Mouse (Mus musculus) embryonic facial prominence, embryonic 14.5 days (tissue): ENCODE results near the gene Nfia. TPM values are rescaled to one million over a fixed set of nuclear protein-coding genes. Genes with fewer than 3 reads are reported as not detected.

Source experiments
- ATAC-seq: fragments of 200-750 bp; cut with Nextera tagmentation; 2 replicates; pipeline ENCODE4 v1.8.0; 2017; ENCODE audit warnings: low read depth, moderate number of reproducible peaks, moderate TSS enrichment
- DNase-seq: peaks from one replicate; pipeline ENCODE4 v3.0.0-alpha.2; 2015; ENCODE audit warnings: low spot score
- H3K27ac ChIP-seq: fragments of 300-500 bp; sonication (generic); replicated peaks from 2 replicates; pipeline ENCODE4 v1.5.1; 2014; ENCODE audit warnings: low read depth, mild to moderate bottlenecking, low read length, moderate library complexity
- H3K27me3 ChIP-seq: fragments of 300-500 bp; sonication (generic); replicated peaks from 2 replicates; pipeline ENCODE4 v1.6.1; 2014; ENCODE audit warnings: low read length; ENCODE audit not compliant: control insufficient read depth, insufficient read depth
- H3K36me3 ChIP-seq: fragments of 300-500 bp; sonication (generic); 2 replicates; pipeline ENCODE4 v1.6.1; 2014; ENCODE audit warnings: low read length, mixed read lengths; ENCODE audit not compliant: control insufficient read depth, insufficient read depth
- H3K4me1 ChIP-seq: fragments of 300-500 bp; sonication (generic); 2 replicates; pipeline ENCODE4 v1.6.1; 2014; ENCODE audit warnings: antibody characterized with exemption, low read length; ENCODE audit not compliant: control insufficient read depth, insufficient read depth
- H3K4me2 ChIP-seq: fragments of 300-500 bp; sonication (generic); 2 replicates; pipeline ENCODE4 v1.6.1; 2014; ENCODE audit warnings: low read depth, mild to moderate bottlenecking, low read length, moderate library complexity, mixed read lengths
- H3K4me3 ChIP-seq: fragments of 300-500 bp; sonication (generic); 2 replicates; pipeline ENCODE4 v1.5.1; 2014; ENCODE audit warnings: low read depth, mild to moderate bottlenecking, low read length
- H3K9ac ChIP-seq: fragments of 300-500 bp; sonication (generic); 2 replicates; pipeline ENCODE4 v1.6.1; 2014; ENCODE audit warnings: low read depth, mild to moderate bottlenecking, low read length, moderate library complexity, mixed read lengths
- H3K9me3 ChIP-seq: fragments of 300-500 bp; sonication (generic); 2 replicates; pipeline ENCODE4 v1.6.1; 2016; ENCODE audit warnings: low read length; ENCODE audit not compliant: control insufficient read depth
- WGBS: fragments of 180-500 bp; shearing (Covaris S2); extraction: QIAGEN DNeasy Blood & Tissue Kit; methylation state at CpG from one replicate; pipeline ENCODE4 v1.1.7; 2014; 5-methylcytosine and 5-hydroxymethylcytosine counted together
- polyA plus RNA-seq: library from polyadenylated mRNA; unstranded; fragments of >200 nt; fragmentation: Nextera tagmentation; extraction: Ambion mirVana; gene quantifications from 2 replicates; pipeline ENCODE4 v1.2.1, GENCODE M21; 2014

Nfia gene
- polyA plus RNA-seq, 1 experiment from 2014 or later, result 61.7 TPM

- no peak overlapping the region for H3K4me2 ChIP-seq
- WGBS, result 59% methylated on average over 9 of the region's 9 CpGs
Observed at GRCm38 (mm10) chr4:98104911-98105702, 332.6 kb downstream of the Nfia start.

GRCm38 (mm10) chr4:98105971-98106370 is 333.4 kb downstream of the Nfia start:
- H3K4me2 ChIP-seq, result peak overlapping the region; percentile 40
- DNase-seq (no peak), ATAC-seq (no peak)
- 21% methylated on average over 6 of the region's 6 CpGs for WGBS
- H3K4me3 ChIP-seq, result no peak overlapping the region
- H3K4me1 ChIP-seq, result peaks cover 77% of the 10 kb centered on the region
- H3K9me3 ChIP-seq, result no peaks in the 10 kb centered on the region
- 0 out of 2 replicates have a peak overlapping the region, but pooled peaks have one; percentile 10 for H3K9ac ChIP-seq
- H3K36me3 ChIP-seq, result no peaks in the 10 kb centered on the region
- H3K27ac ChIP-seq, result peak overlapping the region; percentile 83
- H3K27me3 ChIP-seq, result no peaks in the 10 kb centered on the region

More at GRCm38 (mm10) chr4:98104911-98105702, 332.6 kb downstream of the Nfia start:
- H3K9ac ChIP-seq, result no peak overlapping the region
- H3K27ac ChIP-seq, result peak overlapping the region; percentile 83
- H3K9me3 ChIP-seq, result no peaks in the 10 kb centered on the region
- no peaks in the 10 kb centered on the region for H3K36me3 ChIP-seq
- ATAC-seq (no peak), DNase-seq (no peak)
- H3K4me1 ChIP-seq, result peaks cover 81% of the 10 kb centered on the region
- H3K27me3 ChIP-seq, result no peaks in the 10 kb centered on the region
- H3K4me3 ChIP-seq, result no peak overlapping the region

- H3K9me3 ChIP-seq, result no peaks in the 10 kb centered on the region
- H3K27me3 ChIP-seq, result no peaks in the 10 kb centered on the region
- peaks cover 71% of the 10 kb centered on the region for H3K4me1 ChIP-seq
- H3K4me2 ChIP-seq, result peak overlapping the region; percentile 40
- no peak overlapping the region for H3K4me3 ChIP-seq
- H3K9ac ChIP-seq, result 0 out of 2 replicates have a peak overlapping the region, but pooled peaks have one; percentile 10
- ATAC-seq (peak; percentile 31), DNase-seq (peak; percentile 92)
- WGBS, result 15% methylated on average over 14 of the region's 14 CpGs
- H3K27ac ChIP-seq, result peak overlapping the region; percentile 83
- H3K36me3 ChIP-seq, result 0 out of 2 replicates have a peak, but pooled peaks cover 4% of the 10 kb centered on the region
Observed at GRCm38 (mm10) chr4:98106445-98107092, 334.0 kb downstream of the Nfia start.

GRCm38 (mm10) chr4:98107093-98107453 is 334.5 kb downstream of the Nfia start:
- DNase-seq, result no peak
- 0 out of 2 replicates have a peak, but pooled peaks cover 6% of the 10 kb centered on the region for H3K36me3 ChIP-seq

GRCm38 (mm10) chr4:98107936-98108675 is 335.6 kb downstream of the Nfia start:
- ATAC-seq (no peak), DNase-seq (peak; percentile 74)
- Histone ChIP-seq H3K9ac (no peak overlapping the region), H3K4me3 (no peak overlapping the region), H3K4me1 (peaks cover 59% of the 10 kb centered on the region), H3K36me3 (0 out of 2 replicates have a peak, but pooled peaks cover 6% of the 10 kb centered on the region), H3K9me3 (no peaks in the 10 kb centered on the region), H3K27ac (peak overlapping the region; percentile 82), H3K27me3 (no peaks in the 10 kb centered on the region), H3K4me2 (peak overlapping the region; percentile 26; the same call in 1 of the 2 replicates)
- WGBS, result 10% methylated on average over 9 of the region's 9 CpGs

More at GRCm38 (mm10) chr4:98107093-98107453, 334.5 kb downstream of the Nfia start:
- Histone ChIP-seq H3K27ac (peak overlapping the region; percentile 82), H3K9me3 (no peaks in the 10 kb centered on the region), H3K9ac (no peak overlapping the region), H3K27me3 (no peaks in the 10 kb centered on the region), H3K4me3 (no peak overlapping the region), H3K4me1 (peaks cover 66% of the 10 kb centered on the region), H3K4me2 (peak overlapping the region; percentile 40)
- ATAC-seq, result no peak
- WGBS, result 10% methylated on average over 4 of the region's 4 CpGs

GRCm38 (mm10) chr4:98108676-98109016 is 336.1 kb downstream of the Nfia start:
- Histone ChIP-seq H3K4me1 (peaks cover 53% of the 10 kb centered on the region), H3K27me3 (no peaks in the 10 kb centered on the region), H3K36me3 (0 out of 2 replicates have a peak, but pooled peaks cover 6% of the 10 kb centered on the region), H3K9ac (no peak overlapping the region), H3K4me2 (peak overlapping the region; percentile 1; the same call in 1 of the 2 replicates), H3K9me3 (no peaks in the 10 kb centered on the region), H3K4me3 (no peak overlapping the region), H3K27ac (peak overlapping the region; percentile 82)
- ATAC-seq (peak; percentile 82), DNase-seq (peak; percentile 90)
- WGBS, result 20% methylated on average over 4 of the region's 4 CpGs

- H3K27ac ChIP-seq, result peak overlapping the region; percentile 82
- H3K4me2 ChIP-seq, result no peak overlapping the region; the same call in 1 of the 2 replicates
- peak; percentile 66 for ATAC-seq
Observed at GRCm38 (mm10) chr4:98109064-98109463, 336.5 kb downstream of the Nfia start.

GRCm38 (mm10) chr4:98109911-98110310 is 337.4 kb downstream of the Nfia start:
- Histone ChIP-seq H3K4me3 (no peak overlapping the region), H3K27me3 (no peaks in the 10 kb centered on the region), H3K9ac (no peak overlapping the region), H3K36me3 (0 out of 2 replicates have a peak, but pooled peaks cover 6% of the 10 kb centered on the region), H3K4me1 (peaks cover 41% of the 10 kb centered on the region), H3K9me3 (no peaks in the 10 kb centered on the region), H3K4me2 (no peak overlapping the region), H3K27ac (peak overlapping the region; percentile 82; the same call in 1 of the 2 replicates)
- ATAC-seq (no peak), DNase-seq (no peak)
- 89% methylated on average over 4 of the region's 4 CpGs for WGBS

More at GRCm38 (mm10) chr4:98109064-98109463, 336.5 kb downstream of the Nfia start:
- Histone ChIP-seq H3K36me3 (0 out of 2 replicates have a peak, but pooled peaks cover 6% of the 10 kb centered on the region), H3K9me3 (no peaks in the 10 kb centered on the region), H3K27me3 (no peaks in the 10 kb centered on the region), H3K4me3 (no peak overlapping the region), H3K4me1 (peaks cover 49% of the 10 kb centered on the region), H3K9ac (no peak overlapping the region)
- 9% methylated on average over 7 of the region's 7 CpGs for WGBS
- peak; percentile 86 for DNase-seq
